Mouse (Mus musculus) liver, embryonic 11.5 days (tissue): ENCODE measurements at regions not wholly inside any gene's neighbourhood (a gene's known extent, or its start where the extent isn't known, plus 50 kb on each side); places are given as distances from the start of the nearest gene placed in this dataset.

Source experiments
- ATAC-seq: fragments of 200-750 bp; cut with Nextera tagmentation; replicated peaks from 2 replicates; pipeline ENCODE4 v1.8.0; 2017; ENCODE audit warnings: moderate number of reproducible peaks, mild to moderate bottlenecking, moderate TSS enrichment, moderate library complexity; ENCODE audit not compliant: low FRiP score
- DNase-seq: peaks from one replicate; pipeline ENCODE4 v3.0.0-alpha.2; 2017; ENCODE audit warnings: low spot score
- H3K27ac ChIP-seq: fragments of 300-500 bp; sonication (generic); 2 replicates; pipeline ENCODE4 v1.5.1; 2014; ENCODE audit warnings: mild to moderate bottlenecking, low read depth, low read length, control low read depth
- H3K27me3 ChIP-seq: fragments of 300-500 bp; sonication (generic); replicated peaks from 2 replicates; pipeline ENCODE4 v1.6.1; 2014; ENCODE audit warnings: low read length, mixed read lengths; ENCODE audit not compliant: control insufficient read depth, insufficient read depth
- H3K36me3 ChIP-seq: fragments of 300-500 bp; sonication (generic); 2 replicates; pipeline ENCODE4 v1.6.1; 2014; ENCODE audit warnings: mild to moderate bottlenecking, low read length, moderate library complexity, mixed read lengths; ENCODE audit not compliant: control insufficient read depth, insufficient read depth
- H3K4me1 ChIP-seq: fragments of 300-500 bp; sonication (generic); replicated peaks from 2 replicates; pipeline ENCODE4 v1.6.1; 2014; ENCODE audit warnings: low read length, mixed read lengths; ENCODE audit not compliant: control insufficient read depth, insufficient read depth
- H3K4me2 ChIP-seq: fragments of 300-500 bp; sonication (generic); 2 replicates; pipeline ENCODE4 v1.6.1; 2014; ENCODE audit warnings: mild to moderate bottlenecking, control low read depth, moderate library complexity
- H3K4me3 ChIP-seq: fragments of 300-500 bp; sonication (generic); 2 replicates; pipeline ENCODE4 v1.5.1; 2014; ENCODE audit warnings: low read depth, low read length, control low read depth
- H3K9ac ChIP-seq: fragments of 300-500 bp; sonication (generic); 2 replicates; pipeline ENCODE4 v1.6.1; 2014; ENCODE audit warnings: low read depth, low read length, control low read depth
- H3K9me3 ChIP-seq: fragments of 300-500 bp; sonication (generic); 2 replicates; pipeline ENCODE4 v1.6.1; 2016; ENCODE audit warnings: low read length, inconsistent platforms, mixed read lengths; ENCODE audit not compliant: control insufficient read depth
- WGBS: fragments of 180-500 bp; shearing (Covaris S2); extraction: QIAGEN DNeasy Blood & Tissue Kit; methylation state at CpG from one replicate; pipeline ENCODE4 v1.1.7; 2014; 5-methylcytosine and 5-hydroxymethylcytosine counted together

DNA sequence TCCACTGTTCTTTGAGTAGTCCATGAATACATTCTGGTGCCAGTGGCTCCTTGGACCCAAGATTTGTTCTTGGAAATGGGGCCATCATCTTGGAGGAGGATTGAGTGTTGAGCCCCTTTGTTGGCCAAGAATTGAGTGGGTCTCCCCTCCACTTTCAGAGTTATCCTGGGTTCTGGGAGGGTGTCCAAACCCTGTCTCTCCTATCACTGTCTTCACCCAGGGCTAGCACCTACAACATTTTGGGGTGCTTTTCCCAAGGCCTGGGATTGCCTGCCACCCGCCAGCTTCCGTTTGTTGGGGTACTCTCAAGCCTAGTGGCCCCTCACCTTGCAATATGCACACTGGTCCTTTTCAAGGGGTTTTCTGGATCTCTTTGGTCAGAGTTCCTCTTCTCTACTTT, 568.8 kb upstream of the Tbl1xr1 start:
- no peaks in the 10 kb centered on the region for H3K27me3 ChIP-seq
- ATAC-seq (no peak), DNase-seq (no peak)
- H3K4me2 ChIP-seq, result no peak overlapping the region
- H3K36me3 ChIP-seq, result no peaks in the 10 kb centered on the region
- H3K9me3 ChIP-seq, result peaks cover 16% of the 10 kb centered on the region
- H3K9ac ChIP-seq, result no peak overlapping the region
- H3K27ac ChIP-seq, result no peak overlapping the region
- WGBS, result 92% methylated on average over 2 of the region's 2 CpGs
- H3K4me1 ChIP-seq, result no peaks in the 10 kb centered on the region
- H3K4me3 ChIP-seq, result no peak overlapping the region

DNA sequence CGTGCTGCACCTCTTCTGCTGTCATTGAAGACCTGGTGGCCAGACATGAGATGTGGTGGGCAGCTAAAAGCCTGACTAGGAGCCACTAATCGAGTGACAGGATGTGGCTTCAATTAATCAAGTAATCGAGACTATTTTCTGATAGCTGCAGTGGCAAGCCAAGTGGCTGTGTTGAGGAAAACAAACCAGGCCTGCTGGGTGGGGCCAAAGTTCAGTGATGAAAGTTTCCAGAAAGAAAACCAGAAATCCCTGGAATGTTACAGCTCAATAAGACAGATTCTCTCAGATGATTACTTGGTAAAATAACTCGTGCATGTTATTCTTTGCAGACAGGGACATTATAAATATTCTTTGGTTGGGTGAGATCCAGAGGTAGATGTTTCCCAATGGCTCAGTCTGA, 564.4 kb upstream of the Tbl1xr1 start:
- peaks cover 16% of the 10 kb centered on the region for H3K9me3 ChIP-seq
- no peak overlapping the region for H3K27ac ChIP-seq
- ATAC-seq (no peak), DNase-seq (no peak)
- WGBS, result 60% methylated on average over 4 of the region's 4 CpGs
- no peak overlapping the region for H3K4me2 ChIP-seq
- no peaks in the 10 kb centered on the region for H3K36me3 ChIP-seq
- H3K4me1 ChIP-seq, result no peaks in the 10 kb centered on the region
- H3K27me3 ChIP-seq, result no peaks in the 10 kb centered on the region
- H3K9ac ChIP-seq, result no peak overlapping the region
- H3K4me3 ChIP-seq, result no peak overlapping the region

DNA sequence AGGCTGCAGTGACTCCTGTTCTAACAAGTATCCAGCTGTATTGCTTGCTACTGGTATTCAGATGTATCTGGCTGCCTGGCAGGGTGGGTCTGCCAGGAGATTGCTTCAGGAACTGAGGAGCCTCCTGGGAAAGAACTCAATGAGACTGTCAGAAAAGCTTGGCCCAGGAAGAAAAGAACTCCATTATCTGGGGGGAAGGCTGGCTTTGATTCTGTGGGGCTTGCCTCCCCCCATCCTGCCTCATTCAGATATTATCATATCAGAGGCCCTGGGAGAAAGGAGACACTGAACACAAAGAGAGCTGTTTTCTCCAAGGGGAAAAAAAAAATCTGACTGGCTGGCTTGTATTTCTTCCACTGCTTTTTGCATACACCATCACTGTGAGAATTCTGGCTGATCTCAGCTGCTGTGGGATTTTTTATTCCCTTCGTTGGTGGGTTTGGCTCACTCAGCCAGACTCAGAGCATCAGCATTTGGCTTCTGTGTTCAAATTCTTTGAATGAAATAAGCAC, 552.0 kb upstream of the Tbl1xr1 start:
- WGBS, result 47% methylated on average over 1 of the region's 1 CpGs
- Histone ChIP-seq H3K36me3 (no peaks in the 10 kb centered on the region), H3K9me3 (no peaks in the 10 kb centered on the region), H3K4me1 (no peaks in the 10 kb centered on the region), H3K4me2 (no peak overlapping the region), H3K4me3 (no peak overlapping the region), H3K27me3 (no peaks in the 10 kb centered on the region), H3K27ac (no peak overlapping the region), H3K9ac (no peak overlapping the region)
- no peak for ATAC-seq
- DNase-seq, result no peak

DNA sequence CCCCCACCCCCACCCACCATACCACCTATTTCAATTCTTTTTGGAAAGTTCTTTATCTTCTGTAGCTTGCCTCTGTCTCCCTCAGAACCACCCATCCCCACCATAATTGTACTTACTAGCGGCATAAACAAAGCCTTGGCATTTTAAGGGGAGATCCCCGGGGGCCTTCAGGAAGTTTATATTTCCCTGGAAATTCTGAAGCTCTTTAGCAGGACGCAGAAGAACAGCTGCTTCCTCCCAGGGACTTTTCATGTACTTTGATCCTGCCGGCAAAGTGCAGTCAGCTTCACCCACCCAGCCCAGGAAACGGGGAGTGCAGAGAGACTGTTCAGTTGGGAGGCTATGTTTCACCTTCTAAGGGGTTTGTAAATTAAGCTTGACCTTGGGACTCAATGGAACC, 545.6 kb upstream of the Tbl1xr1 start:
- ATAC-seq (no peak), DNase-seq (no peak)
- H3K4me1 ChIP-seq, result no peaks in the 10 kb centered on the region
- H3K27me3 ChIP-seq, result no peaks in the 10 kb centered on the region
- no peak overlapping the region for H3K27ac ChIP-seq
- WGBS, result 24% methylated on average over 5 of the region's 5 CpGs
- no peak overlapping the region for H3K4me3 ChIP-seq
- H3K9ac ChIP-seq, result no peak overlapping the region
- no peaks in the 10 kb centered on the region for H3K36me3 ChIP-seq
- no peaks in the 10 kb centered on the region for H3K9me3 ChIP-seq
- H3K4me2 ChIP-seq, result no peak overlapping the region

DNA sequence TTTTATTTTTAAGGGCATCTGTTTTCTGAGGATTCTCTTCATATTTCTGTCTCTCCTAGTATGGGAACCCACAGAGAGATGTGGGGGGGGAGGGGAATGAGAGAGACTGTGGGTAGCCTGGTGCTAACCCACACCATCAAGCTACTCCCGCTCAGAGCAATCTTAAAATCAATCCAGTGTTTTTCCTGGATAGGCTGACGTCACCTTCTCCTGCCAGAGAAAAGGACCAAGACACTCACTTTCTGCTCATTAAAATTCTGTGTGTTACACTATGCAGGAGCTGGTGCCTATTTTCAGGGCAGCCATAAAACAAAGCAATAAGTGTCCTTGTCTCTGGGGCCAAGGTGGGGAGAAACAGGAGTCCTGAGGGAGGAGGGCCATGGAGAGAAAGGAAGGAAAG, 537.3 kb upstream of the Tbl1xr1 start:
- DNase-seq, result no peak
- H3K9ac ChIP-seq, result no peak overlapping the region
- H3K4me1 ChIP-seq, result no peaks in the 10 kb centered on the region
- WGBS, result 68% methylated on average over 2 of the region's 2 CpGs
- no peaks in the 10 kb centered on the region for H3K27me3 ChIP-seq
- ATAC-seq, result no peak
- no peak overlapping the region for H3K4me3 ChIP-seq
- H3K4me2 ChIP-seq, result no peak overlapping the region
- H3K27ac ChIP-seq, result no peak overlapping the region
- no peaks in the 10 kb centered on the region for H3K36me3 ChIP-seq
- H3K9me3 ChIP-seq, result no peaks in the 10 kb centered on the region

DNA sequence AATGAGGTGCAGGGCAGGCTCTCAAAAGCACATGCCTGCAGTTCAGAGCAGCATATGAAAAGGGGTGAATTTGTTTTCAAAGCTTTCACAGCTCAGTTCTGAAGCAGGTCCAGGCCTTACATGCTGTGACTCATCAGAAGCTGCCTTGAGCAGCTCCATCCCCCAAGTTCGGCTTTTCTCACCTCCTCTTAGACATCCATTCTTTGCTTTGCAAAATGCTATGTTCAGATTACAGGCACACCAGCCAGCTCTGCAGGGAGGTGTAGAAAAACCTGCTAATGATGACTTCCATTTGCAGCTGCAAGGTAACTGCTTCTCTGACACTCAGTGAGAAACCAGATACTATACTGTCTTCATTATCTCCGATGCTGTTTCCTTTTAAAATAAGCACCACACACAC, 532.0 kb upstream of the Tbl1xr1 start:
- H3K9me3 ChIP-seq, result no peaks in the 10 kb centered on the region
- H3K4me1 ChIP-seq, result no peaks in the 10 kb centered on the region
- H3K4me2 ChIP-seq, result no peak overlapping the region
- H3K27me3 ChIP-seq, result no peaks in the 10 kb centered on the region
- H3K9ac ChIP-seq, result no peak overlapping the region
- 53% methylated on average over 2 of the region's 2 CpGs for WGBS
- no peak overlapping the region for H3K27ac ChIP-seq
- ATAC-seq, result no peak
- DNase-seq, result no peak
- H3K4me3 ChIP-seq, result no peak overlapping the region
- H3K36me3 ChIP-seq, result no peaks in the 10 kb centered on the region

DNA sequence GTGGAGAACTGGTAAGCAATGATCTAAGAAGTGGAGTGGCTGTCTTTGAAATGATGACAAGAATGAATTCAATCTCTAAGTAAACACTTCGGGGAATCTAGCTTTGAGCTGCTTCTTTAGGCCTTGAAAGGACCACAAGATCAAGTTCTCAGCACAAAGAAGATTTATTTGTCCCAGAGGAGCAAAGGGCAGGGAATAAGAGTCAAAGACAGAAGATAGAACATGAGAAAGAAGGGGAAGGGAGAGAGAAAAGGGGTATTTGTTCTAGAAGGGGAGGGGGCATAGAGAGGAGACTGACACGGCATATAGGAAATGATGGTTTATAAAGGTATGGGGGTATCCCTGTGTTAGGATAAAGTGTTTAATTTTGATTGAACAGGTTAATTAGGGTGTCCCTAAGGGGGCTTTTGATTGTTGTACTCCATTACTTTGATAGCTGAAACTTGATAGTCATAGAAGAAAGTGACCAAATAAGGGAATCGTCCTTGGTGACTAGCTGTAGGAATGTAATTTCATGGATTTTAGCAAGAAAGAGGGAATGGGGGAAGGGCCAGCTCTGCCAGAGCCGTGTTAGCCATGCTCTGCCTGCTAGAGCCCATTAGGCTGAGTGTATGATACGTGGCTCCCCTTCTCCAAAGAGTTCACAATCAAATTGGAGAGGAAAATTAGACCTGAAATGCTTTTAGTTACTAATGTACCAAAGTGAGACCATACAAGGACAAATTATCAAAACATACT, 531.1 kb upstream of the Tbl1xr1 start:
- Histone ChIP-seq H3K4me3 (no peak overlapping the region), H3K9me3 (no peaks in the 10 kb centered on the region), H3K4me2 (no peak overlapping the region), H3K27ac (no peak overlapping the region), H3K36me3 (no peaks in the 10 kb centered on the region), H3K9ac (no peak overlapping the region), H3K4me1 (no peaks in the 10 kb centered on the region), H3K27me3 (no peaks in the 10 kb centered on the region)
- 69% methylated on average over 5 of the region's 5 CpGs for WGBS
- DNase-seq, result no peak
- no peak for ATAC-seq

DNA sequence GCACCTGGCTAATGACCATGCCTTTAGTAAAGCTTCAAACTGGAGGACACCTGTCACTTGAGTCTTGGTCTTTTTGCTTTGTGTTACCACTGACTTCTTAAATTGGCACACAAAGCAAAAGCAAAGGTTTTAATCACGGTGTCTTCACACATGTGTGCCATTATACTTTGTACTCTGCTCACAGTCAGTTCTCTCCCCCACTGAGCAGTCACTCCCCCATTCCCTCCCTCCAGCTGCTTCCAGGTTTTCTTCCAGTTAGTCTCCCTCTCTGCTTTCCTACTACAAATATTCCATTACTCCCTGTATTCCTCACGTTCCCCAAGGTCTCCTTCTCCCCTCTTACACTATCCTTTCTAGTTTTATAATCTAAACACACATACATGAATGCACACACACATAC, 530.0 kb upstream of the Tbl1xr1 start:
- Histone ChIP-seq H3K27ac (no peak overlapping the region), H3K4me2 (no peak overlapping the region), H3K9ac (no peak overlapping the region), H3K36me3 (no peaks in the 10 kb centered on the region), H3K27me3 (no peaks in the 10 kb centered on the region), H3K4me3 (no peak overlapping the region), H3K4me1 (no peaks in the 10 kb centered on the region), H3K9me3 (no peaks in the 10 kb centered on the region)
- DNase-seq (no peak), ATAC-seq (no peak)
- 64% methylated on average over 2 of the region's 2 CpGs for WGBS

DNA sequence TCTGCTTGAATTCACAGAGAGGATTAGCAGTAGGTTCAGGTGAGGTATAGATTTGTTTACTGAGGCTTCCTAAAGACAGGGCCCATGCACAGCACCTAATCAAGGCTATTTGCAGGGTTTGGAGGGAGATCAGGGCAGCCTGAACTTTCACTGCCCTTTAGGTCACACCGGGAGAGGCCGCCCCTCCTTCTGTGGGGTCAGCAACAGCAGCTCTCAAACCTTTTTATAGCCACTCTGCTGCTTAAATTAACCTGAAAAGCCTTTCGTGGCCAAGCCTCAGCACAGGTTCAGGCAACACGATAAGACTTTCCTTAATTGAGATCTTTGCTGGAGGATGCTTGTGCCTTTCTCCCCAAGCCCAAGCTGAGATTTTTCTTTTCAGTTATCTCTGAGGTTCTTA, 526.8 kb upstream of the Tbl1xr1 start:
- no peaks in the 10 kb centered on the region for H3K4me1 ChIP-seq
- no peak overlapping the region for H3K27ac ChIP-seq
- H3K36me3 ChIP-seq, result no peaks in the 10 kb centered on the region
- no peaks in the 10 kb centered on the region for H3K27me3 ChIP-seq
- no peaks in the 10 kb centered on the region for H3K9me3 ChIP-seq
- no peak for ATAC-seq
- H3K4me2 ChIP-seq, result no peak overlapping the region
- no peak for DNase-seq
- no peak overlapping the region for H3K4me3 ChIP-seq
- H3K9ac ChIP-seq, result no peak overlapping the region
- 51% methylated on average over 4 of the region's 4 CpGs for WGBS
